Mouse (Mus musculus): ENCODE measurements around the gene Foxb1.

Foxb1 gene

DNA sequence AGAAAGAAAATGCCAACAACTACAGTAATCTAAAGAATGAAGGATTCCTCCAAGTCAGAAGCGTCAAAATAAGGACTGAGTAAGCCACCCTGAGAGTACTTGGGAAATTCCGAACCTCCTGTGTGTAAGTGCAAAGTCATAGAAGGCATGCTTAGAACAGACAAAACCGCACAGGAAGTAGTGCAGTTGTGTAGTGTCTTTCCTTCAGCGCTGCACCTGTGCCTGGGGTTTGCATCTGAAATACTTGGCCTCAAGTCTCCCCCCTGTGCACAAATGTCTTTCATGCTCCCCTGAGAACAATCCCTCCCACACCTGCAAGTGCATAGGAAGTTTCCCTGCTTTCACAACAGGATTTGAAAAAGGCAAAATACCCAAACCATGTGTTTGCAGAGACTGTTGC lies 3.5 kb downstream of the Foxb1 start:
- DNase-seq (ENCODE audit: low read depth), result no peak

DNA sequence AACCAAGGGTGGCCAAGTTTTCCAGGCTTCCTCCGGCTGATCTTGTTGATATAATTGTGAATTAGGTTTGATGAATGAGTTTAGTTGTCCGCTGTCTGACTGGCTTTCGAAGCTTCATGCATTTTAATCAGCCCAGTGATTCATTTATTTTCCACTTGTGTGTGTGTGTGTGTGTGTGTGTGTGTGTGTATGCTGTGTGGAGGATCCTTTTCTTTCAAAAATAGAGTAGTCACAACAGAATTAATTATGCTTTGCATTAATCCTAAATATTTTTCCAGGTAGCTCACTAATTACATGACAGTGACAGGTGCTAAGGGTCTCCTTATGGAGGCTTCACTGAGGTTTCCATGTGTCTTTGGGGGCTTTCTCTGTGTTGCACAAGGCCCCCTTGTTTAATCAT lies 4.3 kb downstream of the Foxb1 start:
- no peak for DNase-seq (ENCODE audit: low read depth)

DNA sequence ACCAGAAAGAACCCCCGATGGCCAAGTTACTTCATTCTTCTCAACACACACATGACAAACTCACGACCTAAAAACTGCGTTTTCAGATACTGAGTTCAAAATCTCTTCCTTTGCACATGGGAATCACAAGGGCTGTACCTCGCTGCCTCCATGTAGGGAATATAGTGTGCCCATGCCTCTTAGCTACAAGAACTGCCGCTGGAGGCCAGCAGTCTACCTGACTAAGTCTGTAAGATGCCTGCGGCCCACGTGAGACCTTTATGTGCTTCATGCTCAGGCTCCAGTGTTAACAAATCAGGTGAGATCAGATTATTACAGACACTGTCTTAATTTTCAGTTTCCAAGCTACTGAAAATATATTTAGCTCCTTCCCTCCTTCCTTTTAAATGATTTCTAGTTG lies 4.7 kb downstream of the Foxb1 start:
- no peak for DNase-seq (ENCODE audit: low read depth)

DNA sequence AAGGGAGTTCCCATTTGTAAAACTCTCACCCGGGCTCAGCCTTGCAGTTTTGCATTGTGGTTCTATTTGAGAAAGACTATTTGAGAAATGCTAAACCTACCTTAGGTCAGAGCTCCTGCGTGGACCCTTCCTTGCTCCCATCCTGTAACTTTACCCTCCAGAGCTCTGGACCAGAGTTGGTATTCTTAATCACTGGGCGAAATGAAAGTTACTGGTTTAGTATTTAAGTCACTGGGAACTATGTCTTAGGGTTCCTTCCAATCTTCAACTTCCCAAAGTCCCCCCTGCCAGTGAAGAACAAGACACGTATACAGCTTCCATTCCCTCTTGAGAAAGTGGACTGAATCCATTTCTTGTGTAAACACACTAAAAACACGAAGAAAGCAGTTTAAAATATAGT lies 5.6 kb downstream of the Foxb1 start:
- no peak for DNase-seq (ENCODE audit: low read depth)

DNA sequence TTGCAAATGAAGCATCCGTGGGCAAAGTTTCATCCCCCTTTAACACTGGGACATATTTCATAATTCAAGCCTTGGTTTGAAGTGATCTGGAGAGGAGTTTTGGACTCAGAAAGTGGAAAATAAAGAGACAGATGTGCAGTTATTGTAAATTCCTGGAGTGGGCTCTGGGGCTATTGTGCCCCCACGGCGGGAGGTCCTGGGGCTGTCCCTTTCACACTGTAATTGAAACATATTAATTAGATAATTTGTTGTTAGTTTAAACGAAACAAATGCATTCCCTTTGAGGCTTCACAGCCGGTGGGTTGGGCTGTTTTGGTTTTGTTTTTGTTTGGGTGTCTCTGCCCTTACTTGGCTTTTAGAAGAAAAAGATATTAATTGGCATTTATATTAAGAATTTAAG lies 6.0 kb downstream of the Foxb1 start:
- DNase-seq (ENCODE audit: low read depth), result no peak

DNA sequence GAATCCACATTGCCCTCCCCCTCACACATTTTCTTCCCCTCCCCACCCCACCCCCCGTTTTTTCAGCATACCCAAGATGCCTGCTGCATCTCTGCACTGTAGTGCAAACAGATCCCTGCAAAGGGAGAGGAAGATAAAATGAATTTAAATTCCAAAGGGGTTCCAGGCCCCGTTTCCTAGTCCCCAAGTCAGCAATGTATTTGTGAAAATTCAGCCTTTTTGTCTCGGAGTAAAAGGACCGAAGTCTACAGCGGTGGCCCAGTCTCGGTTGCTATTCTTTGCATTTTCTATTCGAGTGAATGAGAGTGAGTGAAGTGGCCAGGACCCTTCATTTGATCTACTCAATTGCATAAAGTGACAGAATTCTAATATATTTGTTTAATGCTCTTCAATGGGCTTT lies 6.4 kb downstream of the Foxb1 start:
- no peak for DNase-seq (ENCODE audit: low read depth)

DNA sequence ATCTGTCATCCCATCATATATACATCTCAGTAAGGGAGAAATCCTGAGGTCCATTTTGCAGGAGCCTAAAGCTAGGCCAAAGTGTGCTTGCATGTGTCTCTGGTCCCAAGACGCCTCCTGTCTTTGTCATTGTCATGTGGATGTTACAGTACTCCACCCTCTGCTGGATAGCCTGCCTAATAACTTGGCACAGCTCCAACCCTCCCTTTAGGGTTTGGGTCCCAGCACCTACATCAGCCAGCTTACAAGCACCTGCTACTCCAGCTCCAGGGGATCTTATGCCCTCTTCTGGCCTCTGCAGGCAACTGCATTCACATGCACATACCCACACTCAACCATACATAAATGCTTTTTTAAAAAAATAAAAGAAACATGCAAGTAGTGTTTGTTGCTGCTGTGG lies 12.8 kb downstream of the Foxb1 start:
- DNase-seq (ENCODE audit: low read depth), result no peak

DNA sequence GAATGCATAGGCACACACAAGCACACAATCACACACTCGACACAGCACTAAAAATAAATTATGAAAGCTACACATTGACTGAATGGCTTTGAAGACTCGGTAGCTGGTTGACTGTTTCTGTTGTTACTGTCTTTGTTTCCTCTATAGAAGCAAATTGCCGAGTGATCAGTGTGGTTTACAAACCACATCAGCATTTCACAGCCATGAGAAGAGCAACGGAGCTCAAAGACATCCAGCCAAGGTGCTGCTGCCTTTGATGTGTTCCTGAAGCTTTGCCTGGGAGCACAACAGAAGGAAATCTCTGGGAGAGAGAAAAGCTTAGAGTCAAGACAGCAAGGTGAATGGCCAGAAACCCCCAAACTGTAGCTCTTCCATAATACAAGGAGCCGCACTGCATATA lies 32.0 kb downstream of the Foxb1 start:
- no peak for DNase-seq (ENCODE audit: low read depth)

DNA sequence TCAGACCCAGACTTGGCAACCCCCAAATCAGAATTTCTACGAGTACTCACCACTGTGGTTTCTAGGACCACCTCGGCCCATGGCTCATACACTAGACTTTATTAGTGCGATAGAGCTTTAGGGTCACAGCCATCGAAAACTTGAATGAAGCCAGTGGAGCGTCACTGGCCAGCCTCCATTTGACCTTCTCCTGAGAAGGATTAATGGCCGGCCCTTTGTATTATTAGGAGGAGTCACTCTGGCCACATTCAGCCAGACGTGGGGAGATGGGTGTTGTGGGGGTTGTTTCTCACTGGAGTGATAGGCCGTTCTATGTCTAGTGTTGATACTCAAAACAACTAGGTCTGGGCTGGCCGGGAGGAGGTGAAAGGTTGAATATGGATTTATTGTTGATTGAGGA lies 42.3 kb downstream of the Foxb1 start:
- DNase-seq (ENCODE audit: low read depth), result no peak

DNA sequence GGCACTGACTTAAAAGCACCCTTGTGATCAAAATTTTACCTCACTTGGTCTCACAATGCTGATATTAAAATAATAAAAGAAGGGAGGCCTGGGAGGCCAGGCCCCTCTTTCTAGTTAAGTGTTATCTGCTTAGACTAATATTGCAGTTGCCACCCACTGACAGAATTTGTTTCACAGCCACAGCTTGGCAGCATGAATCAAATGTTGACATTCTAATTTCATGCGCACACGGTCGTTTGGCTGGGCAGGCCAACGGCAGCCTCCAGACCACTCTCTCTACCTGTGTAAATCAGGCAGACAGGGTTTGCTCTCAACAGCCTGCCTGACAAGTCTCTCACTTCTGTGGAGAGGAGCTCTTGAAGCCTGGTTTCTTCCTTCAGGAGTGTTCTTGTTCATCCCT lies 44.4 kb downstream of the Foxb1 start:
- DNase-seq (ENCODE audit: low read depth), result no peak

DNA sequence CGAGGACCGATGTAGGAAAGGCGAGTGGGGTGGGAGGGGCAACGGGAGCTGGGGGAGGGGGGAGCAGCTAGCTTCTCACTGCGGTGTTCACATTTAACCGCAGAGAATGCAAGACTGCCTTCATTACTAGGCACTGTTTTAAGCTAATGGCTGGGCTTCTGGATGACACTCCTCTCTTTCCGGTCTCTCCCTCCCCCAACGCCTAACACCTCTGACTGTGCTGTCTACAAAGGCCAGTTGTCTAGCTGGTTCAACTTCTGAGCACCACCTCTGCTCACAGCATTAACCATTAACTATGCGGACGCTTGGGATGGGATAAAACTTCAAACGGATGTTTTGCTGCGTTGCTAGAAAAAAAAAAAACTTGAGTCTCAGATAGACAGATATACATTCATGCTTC lies 45.3 kb downstream of the Foxb1 start:
- DNase-seq (ENCODE audit: low read depth), result no peak

DNA sequence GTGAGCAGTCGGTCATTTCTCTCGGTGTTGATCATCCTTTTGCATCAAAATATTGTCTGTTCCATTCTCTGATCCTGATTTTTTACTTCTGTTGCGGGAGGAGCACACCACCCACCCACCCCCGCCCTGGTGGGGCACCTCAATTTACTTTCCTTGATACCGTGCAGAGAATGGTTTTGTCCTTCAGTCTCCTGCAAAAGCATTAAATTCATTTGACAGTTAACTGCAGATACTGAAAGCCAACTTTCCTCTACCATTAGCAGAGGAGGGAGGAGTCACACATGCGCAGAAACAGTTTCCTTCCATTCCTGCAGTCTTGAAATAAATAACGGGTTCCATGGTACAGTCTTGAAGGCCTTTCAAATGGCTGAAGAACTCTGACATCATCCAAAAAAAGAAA lies 46.4 kb downstream of the Foxb1 start:
- no peak for DNase-seq (ENCODE audit: low read depth)

DNA sequence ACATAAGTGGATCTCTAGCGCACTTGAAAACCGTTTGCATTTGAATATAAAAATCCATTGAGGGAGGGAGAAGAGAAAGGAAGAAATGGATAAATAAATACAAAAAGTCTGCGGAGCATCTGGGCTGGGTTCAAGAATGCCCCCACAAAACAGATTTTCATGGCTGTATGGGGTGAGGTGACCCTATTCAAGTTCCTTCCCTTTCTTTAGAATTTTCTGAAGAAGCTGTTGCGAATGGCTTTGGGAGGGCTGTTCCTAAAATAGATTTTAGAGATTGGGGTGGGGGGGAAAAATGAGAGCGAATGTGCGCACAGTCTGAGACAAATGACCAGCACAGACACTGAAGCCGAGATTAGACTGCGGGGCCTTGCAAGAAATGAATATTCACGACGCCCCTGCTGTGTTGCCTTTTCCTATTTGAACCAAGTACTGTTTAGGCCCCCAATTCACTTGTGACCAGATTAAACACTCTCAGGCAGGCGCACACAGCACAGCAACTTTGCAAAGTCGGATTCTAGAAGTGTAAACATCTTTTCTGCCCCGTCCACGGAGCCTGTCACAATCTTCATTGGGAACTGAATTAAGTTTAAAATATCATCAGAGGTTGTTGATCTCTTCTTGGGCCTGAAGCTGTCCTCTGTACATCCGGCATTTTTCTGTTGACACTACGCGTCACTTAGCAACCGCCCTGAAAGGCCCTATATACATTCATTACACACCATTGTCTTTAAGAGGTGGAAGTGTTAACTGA lies 47.0 kb downstream of the Foxb1 start:
- DNase-seq (ENCODE audit: low read depth), result no peak

DNA sequence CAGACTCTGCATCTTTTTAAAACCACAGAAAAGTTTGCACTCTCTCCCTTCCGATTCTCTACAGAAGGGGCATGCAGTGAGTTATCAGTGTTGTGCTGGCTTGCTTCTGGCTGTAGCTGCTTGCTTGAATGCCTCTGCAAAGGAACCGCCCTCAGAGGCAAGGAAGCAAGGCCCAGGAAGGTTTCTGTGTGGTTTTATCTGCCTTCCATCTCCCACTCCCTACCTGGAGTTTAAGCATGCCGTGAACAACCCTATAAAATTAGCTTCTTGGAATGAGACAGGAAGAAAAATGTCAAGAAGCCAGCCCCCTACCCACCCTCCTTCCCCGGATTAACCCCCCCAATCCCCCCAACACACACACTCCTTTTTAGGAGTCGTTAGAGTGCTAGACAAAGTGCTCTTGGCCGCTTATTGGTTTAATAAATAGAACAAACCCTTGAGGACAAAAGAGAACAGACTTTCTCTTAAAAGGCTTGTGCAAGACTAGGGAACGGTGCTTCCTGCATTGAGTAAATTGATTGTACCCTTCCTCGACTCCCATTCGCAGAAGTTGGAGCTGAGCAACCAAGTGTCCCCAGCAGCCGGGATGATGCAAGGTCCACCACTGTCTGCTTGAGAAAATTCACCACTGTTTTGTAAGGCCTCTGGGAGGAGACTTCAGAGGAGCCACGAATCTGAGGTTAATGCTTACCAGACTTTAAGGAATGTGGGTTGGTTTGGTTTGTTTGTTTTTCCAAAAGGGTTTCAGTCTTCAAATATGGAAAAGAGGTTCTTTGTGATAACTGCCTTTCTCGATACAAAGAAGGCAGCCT lies 47.8 kb downstream of the Foxb1 start:
- no peak for DNase-seq (ENCODE audit: low read depth)

Data from c-Kit-positive CD71-positive TER-119-negative erythroid progenitor cells, embryonic 14.5 days (primary cell).